Mouse (Mus musculus): Measurements from ENCODE around the gene Zrsr2. TPM values are rescaled to one million over a fixed set of nuclear protein-coding genes. Genes with fewer than 3 reads are reported as not detected.

Gene Zrsr2
- polyA plus RNA-seq, 1 experiment from 2014 or later = 11.0 TPM

GRCm38 (mm10) chrX:163908003-163908336 lies 50.5 kb downstream of the Zrsr2 start:
- Histone ChIP-seq H3K36me3 (ENCODE audit: control insufficient read depth, insufficient read depth) (no peaks in the 10 kb centered on the region), H3K4me2 (ENCODE audit: low read depth, low read length) (peak overlapping the region; percentile 92), H3K27me3 (ENCODE audit: control insufficient read depth, insufficient read depth, low read depth, low read length) (peaks cover 10% of the 10 kb centered on the region), H3K4me1 (ENCODE audit: control insufficient read depth, low read depth, low read length) (no peaks in the 10 kb centered on the region; the same call in none of the 2 replicates), H3K27ac (ENCODE audit: low read length) (no peak overlapping the region), H3K9me3 (replicated peaks; ENCODE audit: control insufficient read depth, low read length) (no peaks in the 10 kb centered on the region), H3K4me3 (ENCODE audit: low read depth, low read length) (peak overlapping the region; percentile 76), H3K9ac (ENCODE audit: low read depth, low read length) (peak overlapping the region; percentile 73; the same call in 1 of the 2 replicates)
- WGBS (ENCODE audit: insufficient replicate concordance) = 20% methylated on average over 8 of the region's 8 CpGs
- no peak for ATAC-seq (ENCODE audit: low read depth)

GRCm38 (mm10) chrX:163906861-163907260 lies 51.6 kb downstream of the Zrsr2 start:
- Histone ChIP-seq H3K9ac (ENCODE audit: low read depth, low read length) (no peak overlapping the region), H3K36me3 (ENCODE audit: control insufficient read depth, insufficient read depth) (no peaks in the 10 kb centered on the region), H3K27ac (ENCODE audit: low read length) (no peak overlapping the region), H3K4me1 (ENCODE audit: control insufficient read depth, low read depth, low read length) (no peaks in the 10 kb centered on the region; the same call in none of the 2 replicates), H3K4me3 (ENCODE audit: low read depth, low read length) (no peak overlapping the region), H3K27me3 (ENCODE audit: control insufficient read depth, insufficient read depth, low read depth, low read length) (peaks cover 12% of the 10 kb centered on the region), H3K4me2 (ENCODE audit: low read depth, low read length) (no peak overlapping the region), H3K9me3 (replicated peaks; ENCODE audit: control insufficient read depth, low read length) (no peaks in the 10 kb centered on the region)
- no peak for ATAC-seq (ENCODE audit: low read depth)
- 75% methylated on average over 2 of the region's 2 CpGs for WGBS (ENCODE audit: insufficient replicate concordance)

- Histone ChIP-seq H3K9me3 (replicated peaks; ENCODE audit: control insufficient read depth, low read length) (no peaks in the 10 kb centered on the region), H3K27me3 (ENCODE audit: control insufficient read depth, insufficient read depth, low read depth, low read length) (peaks cover 2% of the 10 kb centered on the region; the same call in 1 of the 2 replicates), H3K4me2 (ENCODE audit: low read depth, low read length) (no peak overlapping the region), H3K4me1 (ENCODE audit: control insufficient read depth, low read depth, low read length) (no peaks in the 10 kb centered on the region), H3K36me3 (ENCODE audit: control insufficient read depth, insufficient read depth) (no peaks in the 10 kb centered on the region), H3K9ac (ENCODE audit: low read depth, low read length) (no peak overlapping the region), H3K27ac (ENCODE audit: low read length) (no peak overlapping the region), H3K4me3 (ENCODE audit: low read depth, low read length) (no peak overlapping the region)
- no peak for ATAC-seq (ENCODE audit: low read depth)
- 42% methylated on average over 5 of the region's 5 CpGs for WGBS (ENCODE audit: insufficient replicate concordance)
These were observed 58.9 kb downstream of the Zrsr2 start for GRCm38 (mm10) chrX:163899431-163900020.

- Histone ChIP-seq H3K36me3 (ENCODE audit: control insufficient read depth, insufficient read depth) (no peaks in the 10 kb centered on the region), H3K27me3 (ENCODE audit: control insufficient read depth, insufficient read depth, low read depth, low read length) (no peaks in the 10 kb centered on the region), H3K27ac (ENCODE audit: low read length) (no peak overlapping the region), H3K4me1 (ENCODE audit: control insufficient read depth, low read depth, low read length) (no peaks in the 10 kb centered on the region), H3K4me2 (ENCODE audit: low read depth, low read length) (no peak overlapping the region), H3K9ac (ENCODE audit: low read depth, low read length) (no peak overlapping the region), H3K9me3 (replicated peaks; ENCODE audit: control insufficient read depth, low read length) (no peaks in the 10 kb centered on the region), H3K4me3 (ENCODE audit: low read depth, low read length) (no peak overlapping the region)
- WGBS (ENCODE audit: insufficient replicate concordance) = 38% methylated on average over 1 of the region's 1 CpGs
- no peak for ATAC-seq (ENCODE audit: low read depth)
These were observed 61.1 kb downstream of the Zrsr2 start for GRCm38 (mm10) chrX:163897354-163897753.

- Histone ChIP-seq H3K27ac (ENCODE audit: low read length) (no peak overlapping the region), H3K4me3 (ENCODE audit: low read depth, low read length) (no peak overlapping the region), H3K4me1 (ENCODE audit: control insufficient read depth, low read depth, low read length) (no peaks in the 10 kb centered on the region), H3K4me2 (ENCODE audit: low read depth, low read length) (no peak overlapping the region), H3K27me3 (ENCODE audit: control insufficient read depth, insufficient read depth, low read depth, low read length) (no peaks in the 10 kb centered on the region), H3K9ac (ENCODE audit: low read depth, low read length) (no peak overlapping the region), H3K9me3 (replicated peaks; ENCODE audit: control insufficient read depth, low read length) (no peaks in the 10 kb centered on the region), H3K36me3 (ENCODE audit: control insufficient read depth, insufficient read depth) (no peaks in the 10 kb centered on the region)
- ATAC-seq (ENCODE audit: low read depth) = no peak
- 75% methylated on average over 4 of the region's 4 CpGs for WGBS (ENCODE audit: insufficient replicate concordance)
These were observed 72.9 kb downstream of the Zrsr2 start for GRCm38 (mm10) chrX:163885539-163885981.

Other genes starting within 250 kb of the Zrsr2 start
- 0.07 TPM in 1 of 2 replicates, not detected in the other for gene Rnf138rt1, start 197.3 kb downstream of the Zrsr2 start, polyA plus RNA-seq (2015; fragmentation: Nextera tagmentation; extraction: Ambion mirVana)
- gene Ap1s2, start 49.6 kb downstream of the Zrsr2 start, polyA plus RNA-seq (2015; fragmentation: Nextera tagmentation; extraction: Ambion mirVana) = 5.4 and 5.5 TPM in 2 replicates
- gene Car5b, start 69.3 kb upstream of the Zrsr2 start, polyA plus RNA-seq (2015; fragmentation: Nextera tagmentation; extraction: Ambion mirVana) = 0.07 and 0.15 TPM in 2 replicates
- gene Siah1b, start 117.8 kb upstream of the Zrsr2 start, polyA plus RNA-seq (2015; fragmentation: Nextera tagmentation; extraction: Ambion mirVana) = 13.1 and 13.8 TPM in 2 replicates
- 1.3 and 1.6 TPM in 2 replicates for gene Cltrn, start 130.2 kb upstream of the Zrsr2 start, polyA plus RNA-seq (2015; fragmentation: Nextera tagmentation; extraction: Ambion mirVana)
- gene Ace2, start 180.7 kb upstream of the Zrsr2 start, polyA plus RNA-seq (2015; fragmentation: Nextera tagmentation; extraction: Ambion mirVana) = 0.14 and 0.84 TPM in 2 replicates